Mouse (Mus musculus) cortical plate, adult 2 months (tissue): ENCODE measurements around the gene Gpr183.

Source experiments
- CTCF ChIP-seq: fragments of 200-500 bp; IDR thresholded peaks from 2 replicates; pipeline ENCODE4 v1.5.1; 2011; ENCODE audit warnings: mild to moderate bottlenecking, control low read depth, low read length; ENCODE audit not compliant: insufficient read depth; ENCODE audit errors: extremely low read depth
- POLR2A ChIP-seq: fragments of 200-500 bp; IDR thresholded peaks from 2 replicates; pipeline ENCODE4 v1.6.1; 2011; ENCODE audit warnings: mild to moderate bottlenecking, low read length, control low read depth; ENCODE audit not compliant: insufficient read depth; ENCODE audit errors: extremely low read depth

GRCm38 (mm10) chr14:121938256-121939191 is 26.5 kb downstream of the Gpr183 start:
- TF ChIP-seq POLR2A, result no peak
- no peak for TF ChIP-seq CTCF
